Mouse (Mus musculus) neural tube, embryonic 11.5 days (tissue): Measurements from ENCODE around the gene Rab26. TPM values are rescaled to one million over a fixed set of nuclear protein-coding genes. Genes with fewer than 3 reads are reported as not detected.
A peak's percentile ranks its signal among the peaks of the same experiment; 100 is the strongest.

Source experiments
- ATAC-seq: fragments of 200-750 bp; cut with Nextera tagmentation; 2 replicates; pipeline ENCODE4 v1.8.0; 2017; ENCODE audit warnings: moderate number of reproducible peaks, mild to moderate bottlenecking, moderate TSS enrichment, moderate library complexity; ENCODE audit not compliant: insufficient read depth, low FRiP score, low TSS enrichment
- DNase-seq: peaks from one replicate; pipeline ENCODE4 v3.0.0-alpha.2; 2015; ENCODE audit warnings: low spot score
- H3K27ac ChIP-seq: fragments of 300-500 bp; sonication (generic); 2 replicates; pipeline ENCODE4 v1.5.1; 2014; ENCODE audit warnings: low read depth, mild to moderate bottlenecking, low read length
- H3K27me3 ChIP-seq: fragments of 300-500 bp; sonication (generic); 2 replicates; pipeline ENCODE4 v1.6.1; 2014; ENCODE audit warnings: mild to moderate bottlenecking, low read length, mixed read lengths; ENCODE audit not compliant: control insufficient read depth, insufficient read depth
- H3K36me3 ChIP-seq: fragments of 300-500 bp; sonication (generic); 2 replicates; pipeline ENCODE4 v1.6.1; 2014; ENCODE audit warnings: mild to moderate bottlenecking, low read length, moderate library complexity, mixed read lengths; ENCODE audit not compliant: control insufficient read depth, insufficient read depth
- H3K4me1 ChIP-seq: fragments of 300-500 bp; sonication (generic); 2 replicates; pipeline ENCODE4 v1.6.1; 2014; ENCODE audit warnings: low read length, mixed read lengths; ENCODE audit not compliant: control insufficient read depth, insufficient read depth
- H3K4me2 ChIP-seq: fragments of 300-500 bp; sonication (generic); 2 replicates; pipeline ENCODE4 v1.6.1; 2014; ENCODE audit warnings: low read depth, mild to moderate bottlenecking, moderate library complexity
- H3K4me3 ChIP-seq: fragments of 300-500 bp; sonication (generic); 2 replicates; pipeline ENCODE4 v1.5.1; 2014; ENCODE audit warnings: low read depth, low read length
- H3K9ac ChIP-seq: fragments of 300-500 bp; sonication (generic); 2 replicates; pipeline ENCODE4 v1.6.1; 2014; ENCODE audit warnings: mild to moderate bottlenecking, low read length
- H3K9me3 ChIP-seq: fragments of 300-500 bp; sonication (generic); 2 replicates; pipeline ENCODE4 v1.6.1; 2016; ENCODE audit warnings: low read length; ENCODE audit not compliant: control insufficient read depth
- WGBS: fragments of 180-500 bp; shearing (Covaris S2); extraction: QIAGEN DNeasy Blood & Tissue Kit; methylation state at CpG from one replicate; pipeline ENCODE4 v1.1.7; 2014; 5-methylcytosine and 5-hydroxymethylcytosine counted together
- polyA plus RNA-seq: library from polyadenylated mRNA; unstranded; fragments of >200 nt; fragmentation: Nextera tagmentation; extraction: Ambion mirVana; gene quantifications from 2 replicates; pipeline ENCODE4 v1.2.1, GENCODE M21; 2014

The Rab26 gene
- 1.2 and 1.7 TPM in 2 replicates for polyA plus RNA-seq

- 92% methylated on average over 8 of the region's 8 CpGs for WGBS
- ATAC-seq (no peak), DNase-seq (no peak)
- H3K4me2 ChIP-seq, result peak within 1 kb of the TSS; percentile 45
- H3K9me3 ChIP-seq, result no peaks in the 10 kb centered on the region
- peaks cover 22% of the 10 kb centered on the region for H3K4me1 ChIP-seq
- peaks cover 6% of the 10 kb centered on the region; the same call in 1 of the 2 replicates for H3K36me3 ChIP-seq
- no peak within 1 kb of the TSS for H3K27ac ChIP-seq
- H3K27me3 ChIP-seq, result no peaks in the 10 kb centered on the region
- H3K4me3 ChIP-seq, result peak within 1 kb of the TSS; percentile 16; the same call in 1 of the 2 replicates
- H3K9ac ChIP-seq, result peak within 1 kb of the TSS; percentile 19; the same call in 1 of the 2 replicates
These were observed at the start of gene Rab26 for GRCm38 (mm10) chr17:24534160-24534718. TSS of gene Rab26 (minus strand) at chr17:24534210.

GRCm38 (mm10) chr17:24580287-24580686 lies 46.3 kb upstream of the Rab26 start:
- Histone ChIP-seq H3K9me3 (no peaks in the 10 kb centered on the region), H3K4me1 (no peaks in the 10 kb centered on the region), H3K27me3 (no peaks in the 10 kb centered on the region), H3K9ac (no peak overlapping the region), H3K36me3 (peaks cover 14% of the 10 kb centered on the region), H3K4me3 (no peak overlapping the region), H3K27ac (no peak overlapping the region), H3K4me2 (no peak overlapping the region)
- 93% methylated on average over 2 of the region's 2 CpGs for WGBS
- ATAC-seq (no peak), DNase-seq (no peak)

- H3K9ac ChIP-seq, result no peak overlapping the region
- H3K9me3 ChIP-seq, result no peaks in the 10 kb centered on the region
- peaks cover 14% of the 10 kb centered on the region for H3K36me3 ChIP-seq
- H3K4me3 ChIP-seq, result no peak overlapping the region
- 96% methylated on average over 3 of the region's 3 CpGs for WGBS
- H3K4me1 ChIP-seq, result no peaks in the 10 kb centered on the region
- H3K27me3 ChIP-seq, result no peaks in the 10 kb centered on the region
- no peak overlapping the region for H3K4me2 ChIP-seq
- DNase-seq, result no peak
- ATAC-seq, result no peak
- no peak overlapping the region for H3K27ac ChIP-seq
These were observed 45.5 kb upstream of the Rab26 start for GRCm38 (mm10) chr17:24579532-24579931.

- Histone ChIP-seq H3K9me3 (no peaks in the 10 kb centered on the region), H3K27me3 (no peaks in the 10 kb centered on the region), H3K4me1 (no peaks in the 10 kb centered on the region), H3K4me3 (no peak overlapping the region), H3K4me2 (no peak overlapping the region), H3K9ac (no peak overlapping the region), H3K36me3 (peaks cover 11% of the 10 kb centered on the region), H3K27ac (no peak overlapping the region)
- 95% methylated on average over 9 of the region's 9 CpGs for WGBS
- no peak for ATAC-seq
- no peak for DNase-seq
These were observed 39.8 kb upstream of the Rab26 start for GRCm38 (mm10) chr17:24573811-24574210.

GRCm38 (mm10) chr17:24572651-24573245 lies 38.7 kb upstream of the Rab26 start:
- no peak for ATAC-seq
- no peak overlapping the region for H3K4me2 ChIP-seq
- no peak overlapping the region for H3K4me3 ChIP-seq
- H3K36me3 ChIP-seq, result peaks cover 12% of the 10 kb centered on the region
- no peaks in the 10 kb centered on the region for H3K4me1 ChIP-seq
- 95% methylated on average over 12 of the region's 12 CpGs for WGBS
- H3K9ac ChIP-seq, result no peak overlapping the region
- no peaks in the 10 kb centered on the region for H3K27me3 ChIP-seq
- DNase-seq, result no peak
- H3K27ac ChIP-seq, result no peak overlapping the region
- no peaks in the 10 kb centered on the region for H3K9me3 ChIP-seq

- H3K27ac ChIP-seq, result no peak overlapping the region
- no peaks in the 10 kb centered on the region for H3K4me1 ChIP-seq
- no peaks in the 10 kb centered on the region for H3K27me3 ChIP-seq
- DNase-seq (no peak), ATAC-seq (no peak)
- H3K36me3 ChIP-seq, result peaks cover 12% of the 10 kb centered on the region
- 93% methylated on average over 4 of the region's 4 CpGs for WGBS
- no peak overlapping the region for H3K4me2 ChIP-seq
- no peak overlapping the region for H3K4me3 ChIP-seq
- no peaks in the 10 kb centered on the region for H3K9me3 ChIP-seq
- no peak overlapping the region for H3K9ac ChIP-seq
These were observed 35.8 kb upstream of the Rab26 start for GRCm38 (mm10) chr17:24569837-24570236.

- Histone ChIP-seq H3K4me3 (no peak overlapping the region), H3K9me3 (no peaks in the 10 kb centered on the region), H3K27me3 (no peaks in the 10 kb centered on the region), H3K36me3 (peaks cover 8% of the 10 kb centered on the region), H3K4me2 (no peak overlapping the region), H3K27ac (no peak overlapping the region), H3K4me1 (no peaks in the 10 kb centered on the region), H3K9ac (no peak overlapping the region; the same call in 1 of the 2 replicates)
- WGBS, result 83% methylated on average over 8 of the region's 8 CpGs
- DNase-seq, result no peak
- no peak for ATAC-seq
These were observed 33.2 kb upstream of the Rab26 start for GRCm38 (mm10) chr17:24567034-24567779.

GRCm38 (mm10) chr17:24565792-24566191 lies 31.8 kb upstream of the Rab26 start:
- Histone ChIP-seq H3K27ac (no peak overlapping the region), H3K9ac (no peak overlapping the region), H3K4me3 (no peak overlapping the region), H3K4me2 (no peak overlapping the region), H3K4me1 (no peaks in the 10 kb centered on the region), H3K27me3 (no peaks in the 10 kb centered on the region), H3K9me3 (no peaks in the 10 kb centered on the region), H3K36me3 (peaks cover 8% of the 10 kb centered on the region)
- 70% methylated on average over 3 of the region's 3 CpGs for WGBS
- ATAC-seq, result no peak
- DNase-seq, result no peak
